Mouse (Mus musculus): ENCODE measurements at regions not wholly inside any gene's neighbourhood (a gene's known extent, or its start where the extent isn't known, plus 50 kb on each side); places are given as distances from the start of the nearest gene placed in this dataset.

DNA sequence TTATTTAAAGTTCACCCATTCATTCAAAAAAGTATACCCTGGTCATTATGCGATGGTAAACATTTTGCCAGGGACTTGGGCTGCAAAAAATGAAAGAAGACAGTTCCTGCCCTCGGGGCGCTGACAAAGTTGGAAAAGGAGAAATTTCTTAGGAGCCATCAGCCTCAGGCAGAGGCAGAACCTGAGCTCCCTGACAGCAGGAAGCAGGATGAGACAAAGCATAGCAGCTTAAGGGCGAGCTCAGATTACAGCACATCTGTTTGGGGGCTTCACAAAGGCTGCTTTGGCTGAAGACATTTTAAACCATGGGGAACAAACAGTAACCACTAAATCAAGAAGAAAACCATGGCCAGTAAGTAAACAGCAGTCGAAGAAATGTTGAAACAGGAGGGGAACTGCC lies 75.5 kb downstream of the 1700080O16Rik start:
- TF ChIP-seq POLR2A (IDR thresholded peaks at IDR 0.05; ENCODE audit: control insufficient read depth in 1 of 2, insufficient read depth in 1 of 2, low read depth in 1 of 2, low read length in 2 of 2, poor library complexity in 1 of 2) (no peak), SMC3 (IDR thresholded peaks at IDR 0.05; ENCODE audit: low read depth, low read length) (no peak), MAFK (IDR thresholded peaks at IDR 0.05; ENCODE audit: borderline replicate concordance, low read depth, low read length) (no peak)
